Mouse (Mus musculus): ENCODE data around the gene B830017H08Rik. TPM values are rescaled to one million over a fixed set of nuclear protein-coding genes. Genes with fewer than 3 reads are reported as not detected.
A peak's percentile ranks its signal among the peaks of the same experiment; 100 is the strongest.

Gene B830017H08Rik
- polyA plus RNA-seq, 2 experiments = not detected

DNA sequence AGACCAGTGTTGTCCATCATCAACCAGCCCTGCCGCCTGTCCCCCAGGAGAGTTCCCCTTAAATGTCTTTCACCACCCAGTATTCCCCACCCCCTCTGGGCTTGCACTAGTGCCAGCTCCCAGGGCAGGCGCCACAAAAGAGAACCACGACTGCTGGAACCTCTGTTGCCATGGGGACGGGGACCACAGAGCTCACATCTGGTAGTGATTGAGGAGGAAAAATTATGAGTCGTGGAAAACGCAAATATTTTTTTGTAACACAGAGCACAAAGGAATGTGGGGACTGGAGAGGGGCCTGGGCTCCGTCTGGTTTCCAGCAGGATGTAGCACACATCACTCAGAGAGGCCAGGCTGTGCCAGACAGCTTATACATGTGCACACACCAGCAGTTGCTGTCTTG is 23.2 kb upstream of the B830017H08Rik start:
- H3K4me2 ChIP-seq (ENCODE audit: low read depth) = no peak overlapping the region
- no peak for ATAC-seq (ENCODE audit: insufficient read depth)
- H3K27ac ChIP-seq = no peak overlapping the region
- 30% methylated on average over 7 of the region's 7 CpGs for WGBS (ENCODE audit: insufficient replicate concordance)
- DNase-seq (ENCODE audit: low read depth in 3 of 3, low spot score in 3 of 3) = no peak
- H3K4me1 ChIP-seq (replicated peaks; ENCODE audit: control insufficient read depth in 2 of 2, insufficient read depth in 2 of 2, low read length in 1 of 2) = no peaks in the 10 kb centered on the region
- H3K36me3 ChIP-seq (replicated peaks; ENCODE audit: control insufficient read depth, insufficient read depth, low read depth) = no peaks in the 10 kb centered on the region
- H3K9me3 ChIP-seq (ENCODE audit: control insufficient read depth, low read length) = no peaks in the 10 kb centered on the region
- H3K4me3 ChIP-seq (ENCODE audit: insufficient read depth in 1 of 2, low read depth in 2 of 2, low read length in 2 of 2) = no peak overlapping the region
- TF ChIP-seq CTCF (IDR thresholded peaks at IDR 0.05; ENCODE audit: low read depth) (no peak), EP300 (IDR thresholded peaks at IDR 0.05; ENCODE audit: low read depth) (no peak)
- H3K27me3 ChIP-seq (ENCODE audit: control insufficient read depth, insufficient read depth, low read length) = peaks cover 52% of the 10 kb centered on the region
- H3K9ac ChIP-seq (replicated peaks) = no peak overlapping the region

DNA sequence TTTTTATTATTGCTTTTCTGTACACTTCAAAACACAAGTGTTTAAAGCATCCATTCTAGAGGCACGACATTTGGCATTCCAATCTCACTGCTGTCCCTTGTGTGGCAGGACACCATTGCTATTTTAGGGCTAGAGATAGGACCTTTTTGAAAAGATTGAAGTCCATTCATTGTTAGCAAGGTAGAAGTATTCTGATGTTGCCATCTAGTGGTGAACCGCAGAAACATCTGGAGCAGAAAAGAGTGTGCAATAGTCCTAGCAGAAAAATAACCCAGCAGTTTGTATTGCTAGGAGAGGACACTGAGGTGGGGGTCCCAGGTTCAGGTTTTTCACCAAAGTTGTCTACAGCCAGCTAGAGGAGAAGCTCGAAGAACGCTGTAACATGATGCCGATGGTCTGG is 20.8 kb upstream of the B830017H08Rik start:
- DNase-seq (ENCODE audit: low read depth in 3 of 3, low spot score in 3 of 3) (peak in 2 of 3 experiments; percentile 17 to 31), ATAC-seq (ENCODE audit: insufficient read depth) (no peak)
- H3K4me1 ChIP-seq (replicated peaks; ENCODE audit: control insufficient read depth in 2 of 2, insufficient read depth in 2 of 2, low read length in 1 of 2) = no peaks in the 10 kb centered on the region
- H3K36me3 ChIP-seq (replicated peaks; ENCODE audit: control insufficient read depth, insufficient read depth, low read depth) = no peaks in the 10 kb centered on the region
- TF ChIP-seq CTCF (IDR thresholded peaks at IDR 0.05; ENCODE audit: low read depth) (peak; percentile 69), EP300 (IDR thresholded peaks at IDR 0.05; ENCODE audit: low read depth) (no peak)
- H3K9me3 ChIP-seq (ENCODE audit: control insufficient read depth, low read length) = no peaks in the 10 kb centered on the region
- H3K4me2 ChIP-seq (ENCODE audit: low read depth) = no peak overlapping the region
- H3K9ac ChIP-seq (replicated peaks) = no peak overlapping the region
- no peak overlapping the region for H3K4me3 ChIP-seq (ENCODE audit: insufficient read depth in 1 of 2, low read depth in 2 of 2, low read length in 2 of 2)
- H3K27me3 ChIP-seq (ENCODE audit: control insufficient read depth, insufficient read depth, low read length) = peaks cover 41% of the 10 kb centered on the region
- 5% methylated on average over 5 of the region's 5 CpGs for WGBS (ENCODE audit: insufficient replicate concordance)
- H3K27ac ChIP-seq = no peak overlapping the region

DNA sequence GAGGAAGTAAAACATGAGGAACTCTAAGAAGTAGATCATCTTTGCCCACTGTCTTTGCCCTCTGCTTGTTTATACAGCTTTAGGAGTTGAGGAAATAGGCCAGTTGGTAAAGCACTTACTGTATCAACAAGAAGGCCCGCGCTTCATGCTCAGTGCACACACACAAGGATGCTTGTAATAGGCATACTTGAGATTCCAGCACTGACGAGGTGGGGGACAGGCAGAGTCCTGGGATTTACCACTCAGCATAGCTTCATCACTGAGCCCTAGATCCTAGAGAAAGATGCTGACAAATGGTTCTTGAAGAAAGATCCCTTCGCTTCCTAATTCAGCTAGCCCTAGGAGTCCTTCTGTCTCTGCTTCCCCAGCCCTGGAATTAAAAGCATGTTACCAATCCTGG is 19.7 kb upstream of the B830017H08Rik start:
- no peaks in the 10 kb centered on the region for H3K36me3 ChIP-seq (replicated peaks; ENCODE audit: control insufficient read depth, insufficient read depth, low read depth)
- no peak overlapping the region for H3K4me2 ChIP-seq (ENCODE audit: low read depth)
- H3K27me3 ChIP-seq (ENCODE audit: control insufficient read depth, insufficient read depth, low read length) = peaks cover 30% of the 10 kb centered on the region
- DNase-seq (ENCODE audit: low read depth in 3 of 3, low spot score in 3 of 3) (no peak), ATAC-seq (ENCODE audit: insufficient read depth) (no peak)
- no peaks in the 10 kb centered on the region for H3K9me3 ChIP-seq (ENCODE audit: control insufficient read depth, low read length)
- WGBS (ENCODE audit: insufficient replicate concordance) = 51% methylated on average over 4 of the region's 4 CpGs
- no peak for TF ChIP-seq CTCF (IDR thresholded peaks at IDR 0.05; ENCODE audit: low read depth)
- H3K4me1 ChIP-seq (replicated peaks; ENCODE audit: control insufficient read depth in 2 of 2, insufficient read depth in 2 of 2, low read length in 1 of 2) = no peaks in the 10 kb centered on the region
- no peak overlapping the region for H3K9ac ChIP-seq (replicated peaks)
- H3K4me3 ChIP-seq (ENCODE audit: insufficient read depth in 1 of 2, low read depth in 2 of 2, low read length in 2 of 2) = no peak overlapping the region
- no peak overlapping the region for H3K27ac ChIP-seq

DNA sequence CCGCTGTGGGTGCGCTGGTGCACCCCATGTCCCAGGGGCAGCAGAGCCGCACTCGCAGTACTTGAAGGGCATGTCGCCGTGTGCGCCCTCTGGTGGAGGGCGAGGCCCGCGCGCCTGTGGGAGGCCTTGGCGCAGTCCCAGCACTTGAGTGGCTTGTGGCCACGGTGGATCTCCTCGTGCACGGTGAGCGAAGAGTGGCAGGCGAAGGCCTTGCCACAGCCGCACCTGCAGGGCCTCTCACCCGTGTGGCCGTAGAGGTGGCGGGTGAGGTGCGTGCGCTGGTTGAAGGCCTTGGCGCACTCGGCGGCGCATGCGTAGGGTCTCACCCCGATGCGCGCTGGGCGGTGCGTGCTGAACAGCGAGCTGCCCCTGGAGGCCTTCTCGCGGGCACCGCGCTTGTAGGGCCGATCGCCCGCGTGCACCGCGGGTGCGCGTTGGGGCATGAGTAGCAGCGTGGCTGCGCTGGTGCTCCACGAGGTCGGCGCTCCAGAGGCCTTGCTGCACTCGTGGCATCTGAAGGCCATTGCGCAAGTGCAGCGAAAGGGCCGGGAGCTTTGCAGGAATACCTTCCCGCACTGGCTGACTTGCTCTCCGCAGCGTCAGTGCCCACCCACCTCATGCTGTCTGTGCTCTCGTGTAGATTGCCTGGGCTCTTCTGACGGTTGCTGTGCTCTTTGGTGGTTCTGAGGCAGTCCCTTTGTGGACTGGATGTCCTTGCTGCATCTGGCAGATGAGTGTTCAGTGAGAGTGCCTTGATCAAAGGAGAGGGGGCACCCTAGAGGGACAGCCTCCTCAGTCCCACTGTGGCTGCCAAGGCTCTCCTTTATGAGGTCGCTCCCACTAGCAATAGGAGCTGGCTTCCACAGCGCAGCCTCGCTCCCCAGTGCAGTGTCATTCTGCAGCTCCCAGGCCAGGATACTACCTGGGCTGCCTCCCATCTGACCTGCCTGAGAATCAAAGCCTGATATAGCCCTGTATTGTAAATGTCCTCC is 17.2 kb upstream of the B830017H08Rik start:
- H3K9me3 ChIP-seq (ENCODE audit: control insufficient read depth, low read length) = no peaks in the 10 kb centered on the region
- H3K36me3 ChIP-seq (replicated peaks; ENCODE audit: control insufficient read depth, insufficient read depth, low read depth) = no peaks in the 10 kb centered on the region
- peaks cover 17% of the 10 kb centered on the region for H3K27me3 ChIP-seq (ENCODE audit: control insufficient read depth, insufficient read depth, low read length)
- no peaks in the 10 kb centered on the region for H3K4me1 ChIP-seq (replicated peaks; ENCODE audit: control insufficient read depth in 2 of 2, insufficient read depth in 2 of 2, low read length in 1 of 2)
- H3K4me3 ChIP-seq (ENCODE audit: insufficient read depth in 1 of 2, low read depth in 2 of 2, low read length in 2 of 2) = peak overlapping the region; percentile 33 to 34
- H3K9ac ChIP-seq (replicated peaks) = 0 out of 2 replicates have a peak overlapping the region, but pooled peaks have one; percentile 9
- no peak for TF ChIP-seq EP300 (IDR thresholded peaks at IDR 0.05; ENCODE audit: low read depth)
- TF ChIP-seq CTCF (IDR thresholded peaks at IDR 0.05; ENCODE audit: low read depth) = peak; percentile 98
- peak overlapping the region; percentile 65 for H3K4me2 ChIP-seq (ENCODE audit: low read depth)
- peak; percentile 79 for ATAC-seq (ENCODE audit: insufficient read depth)
- DNase-seq (ENCODE audit: low read depth in 3 of 3, low spot score in 3 of 3) = peak; percentile 38
- H3K27ac ChIP-seq = no peak overlapping the region
- WGBS (ENCODE audit: insufficient replicate concordance) = 3% methylated on average over 63 of the region's 63 CpGs

DNA sequence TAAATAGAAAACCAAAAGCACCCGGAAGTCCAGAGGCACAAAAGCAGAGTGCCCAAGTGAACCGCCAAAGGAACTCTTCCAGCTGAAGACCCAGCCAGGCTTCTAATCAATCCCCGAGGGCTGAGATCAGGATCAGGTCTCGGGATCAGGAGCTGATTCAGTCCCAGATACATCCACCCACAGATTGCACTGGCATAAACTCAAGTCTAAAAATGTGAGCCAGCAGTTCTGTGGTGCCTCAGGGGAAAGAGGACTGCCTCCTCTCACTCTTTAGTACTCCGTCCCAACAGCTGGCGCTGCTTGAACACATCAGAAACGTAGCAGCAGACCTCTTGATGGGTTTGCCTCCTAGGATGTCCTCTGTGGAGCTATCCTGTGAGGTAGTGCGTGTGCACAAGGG is 16.4 kb upstream of the B830017H08Rik start:
- Histone ChIP-seq H3K9ac (replicated peaks) (no peak overlapping the region), H3K27me3 (ENCODE audit: control insufficient read depth, insufficient read depth, low read length) (peaks cover 17% of the 10 kb centered on the region), H3K9me3 (ENCODE audit: control insufficient read depth, low read length) (no peaks in the 10 kb centered on the region), H3K4me1 (replicated peaks; ENCODE audit: control insufficient read depth in 2 of 2, insufficient read depth in 2 of 2, low read length in 1 of 2) (no peaks in the 10 kb centered on the region), H3K4me2 (ENCODE audit: low read depth) (no peak overlapping the region), H3K27ac (no peak overlapping the region), H3K36me3 (replicated peaks; ENCODE audit: control insufficient read depth, insufficient read depth, low read depth) (no peaks in the 10 kb centered on the region), H3K4me3 (ENCODE audit: insufficient read depth in 1 of 2, low read depth in 2 of 2, low read length in 2 of 2) (no peak overlapping the region)
- ATAC-seq (ENCODE audit: insufficient read depth) (no peak), DNase-seq (ENCODE audit: low read depth in 3 of 3, low spot score in 3 of 3) (no peak)
- no peak for TF ChIP-seq CTCF (IDR thresholded peaks at IDR 0.05; ENCODE audit: low read depth)
- no peak for TF ChIP-seq EP300 (IDR thresholded peaks at IDR 0.05; ENCODE audit: low read depth)
- WGBS (ENCODE audit: insufficient replicate concordance) = 65% methylated on average over 8 of the region's 8 CpGs

Measured in liver, embryonic 14.5 days (tissue).